Mouse (Mus musculus): ENCODE measurements around the gene Cdk17.

DNA sequence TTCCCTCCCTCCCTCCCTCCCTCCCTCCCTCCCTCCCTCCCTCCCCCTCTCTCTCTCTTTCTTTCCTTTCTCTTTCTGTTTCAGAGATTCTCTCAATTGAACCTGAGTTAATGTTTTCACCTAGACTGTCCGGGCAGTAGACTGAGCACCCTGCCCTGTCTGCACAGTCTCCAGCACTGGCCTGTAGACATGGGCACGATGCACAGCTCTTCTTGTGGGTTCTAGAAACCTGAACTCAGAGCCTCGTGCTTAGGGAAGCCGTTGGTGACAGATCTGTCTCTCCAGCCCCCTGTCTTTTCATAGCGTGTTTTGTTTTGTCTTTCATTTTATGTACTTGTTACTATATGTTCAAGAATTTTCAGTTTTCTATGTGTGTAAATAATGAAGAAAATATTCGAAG is 6.6 kb downstream of the Cdk17 start:
- TF ChIP-seq CTCF (IDR thresholded peaks at IDR 0.05; ENCODE audit: low read depth) (no peak), EP300 (optimal IDR thresholded peaks at IDR 0.05) (no peak)

Data from stomach, postnatal 0 days (tissue).